Mouse (Mus musculus) thymus, adult 2 months (tissue): ENCODE data around the gene Slc28a3. TPM values are rescaled to one million over a fixed set of nuclear protein-coding genes. Genes with fewer than 3 reads are reported as not detected.
A peak's percentile ranks its signal among the peaks of the same experiment; 100 is the strongest.

ENCODE experiments used
- DNase-seq: peaks from one replicate; pipeline ENCODE4 v3.0.0; 2021
- H3K27ac ChIP-seq: fragments of 200-500 bp; 2 replicates; pipeline ENCODE4 v1.5.1; 2012; ENCODE audit warnings: low read length, control low read depth; ENCODE audit not compliant: control insufficient read depth, insufficient read depth
- H3K27me3 ChIP-seq: fragments of 200-500 bp; 2 replicates; pipeline ENCODE4 v1.6.1; 2012; ENCODE audit warnings: mild to moderate bottlenecking, low read length, moderate library complexity, mixed read lengths; ENCODE audit not compliant: control insufficient read depth, insufficient read depth
- H3K36me3 ChIP-seq: fragments of 200-500 bp; 2 replicates; pipeline ENCODE4 v1.6.1; 2012; ENCODE audit warnings: mild to moderate bottlenecking, low read length, moderate library complexity; ENCODE audit not compliant: control insufficient read depth, insufficient read depth
- H3K4me1 ChIP-seq: fragments of 200-500 bp; replicated peaks from 2 replicates; pipeline ENCODE4 v1.6.1; 2012; ENCODE audit warnings: low read length; ENCODE audit not compliant: control insufficient read depth, insufficient read depth
- H3K4me3 ChIP-seq: fragments of 200-500 bp; 2 replicates; pipeline ENCODE4 v1.5.1; 2012; ENCODE audit warnings: mild to moderate bottlenecking, low read length, control low read depth, moderate library complexity; ENCODE audit not compliant: control insufficient read depth, insufficient read depth
- CTCF ChIP-seq: fragments of 200-500 bp; IDR thresholded peaks from 2 replicates; pipeline ENCODE4 v1.5.1; 2012; ENCODE audit warnings: mild to moderate bottlenecking, control low read depth, low read length, moderate library complexity, borderline replicate concordance; ENCODE audit not compliant: control insufficient read depth, poor library complexity, insufficient read depth; ENCODE audit errors: extremely low read depth
- POLR2A ChIP-seq: fragments of 200-500 bp; IDR thresholded peaks from 2 replicates; pipeline ENCODE4 v1.6.1; 2012; ENCODE audit warnings: mild to moderate bottlenecking, low read length, control low read depth, moderate library complexity; ENCODE audit not compliant: control insufficient read depth, poor library complexity, insufficient read depth; ENCODE audit errors: extremely low read depth
- WGBS: fragments of 180-500 bp; shearing (Covaris S2); methylation state at CpG from one replicate; pipeline ENCODE4 v1.1.7; 2018; 5-methylcytosine and 5-hydroxymethylcytosine counted together
- polyA plus RNA-seq: library from polyadenylated mRNA; depleted of rRNA; stranded (reverse); fragments of >200 nt; gene quantifications from 2 replicates; pipeline ENCODE4 v1.2.3, GENCODE M21; 2012

Gene Slc28a3
- polyA plus RNA-seq, 1 experiment: 0.07 TPM

DNA sequence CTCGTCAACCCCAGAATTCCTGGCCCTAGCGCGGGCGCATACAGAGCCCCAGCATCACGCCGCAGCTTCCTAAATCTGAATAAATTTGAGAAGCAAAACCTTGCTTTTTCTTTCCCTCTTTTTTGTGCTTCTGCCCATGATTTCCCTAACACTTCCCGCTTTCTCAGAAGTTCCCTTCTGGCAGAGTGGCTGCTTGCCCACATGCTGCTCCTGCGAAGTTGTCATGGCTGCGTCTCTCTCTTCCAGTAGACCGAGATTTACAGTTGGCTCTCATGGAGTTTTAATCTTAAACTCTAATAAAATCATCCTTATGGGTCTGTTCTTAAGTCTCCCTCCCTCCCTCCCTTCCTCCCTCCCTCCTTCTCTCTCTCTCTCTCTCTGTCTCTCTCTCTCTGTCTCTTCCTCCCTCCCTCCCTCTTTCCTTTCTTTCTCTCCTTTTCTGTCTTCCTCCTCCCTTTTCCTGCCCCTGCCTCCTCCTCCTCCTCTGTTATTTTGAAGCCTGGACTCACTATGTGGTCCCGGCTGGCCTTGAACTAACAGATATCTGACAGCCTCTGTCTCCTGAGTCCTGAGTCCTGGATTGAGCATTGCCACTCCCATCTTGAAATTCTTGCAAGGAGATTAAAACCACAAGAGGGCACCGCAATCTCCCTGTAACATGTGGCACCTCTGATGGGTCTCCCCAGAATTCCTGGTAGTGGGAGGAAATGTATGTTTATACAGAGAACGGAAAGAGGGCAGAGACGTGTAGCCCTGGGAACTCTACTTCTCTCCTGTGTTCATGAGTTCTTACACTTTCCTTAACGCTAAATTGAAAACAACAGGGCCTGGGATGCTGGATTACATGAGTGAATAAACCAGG lies 21.8 kb downstream of the Slc28a3 start:
- Histone ChIP-seq H3K4me3 (no peak overlapping the region), H3K27me3 (no peaks in the 10 kb centered on the region), H3K4me1 (no peaks in the 10 kb centered on the region), H3K27ac (no peak overlapping the region), H3K36me3 (no peaks in the 10 kb centered on the region)
- DNase-seq: no peak
- 73% methylated on average over 15 of the region's 15 CpGs for WGBS
- TF ChIP-seq POLR2A: no peak
- no peak for TF ChIP-seq CTCF

- 83% methylated on average over 7 of the region's 7 CpGs for WGBS
- no peak for DNase-seq
- no peaks in the 10 kb centered on the region for H3K4me1 ChIP-seq
- H3K4me3 ChIP-seq: no peak overlapping the region
- TF ChIP-seq POLR2A: no peak
- TF ChIP-seq CTCF: no peak
- H3K36me3 ChIP-seq: no peaks in the 10 kb centered on the region
- H3K27ac ChIP-seq: no peak overlapping the region
- no peaks in the 10 kb centered on the region for H3K27me3 ChIP-seq
These were observed 22.7 kb downstream of the Slc28a3 start for GRCm38 (mm10) chr13:58587962-58588361.

- no peak for TF ChIP-seq POLR2A
- no peak for TF ChIP-seq CTCF
- 93% methylated on average over 9 of the region's 9 CpGs for WGBS
- no peak for DNase-seq
These were observed 44.5 kb downstream of the Slc28a3 start for GRCm38 (mm10) chr13:58566181-58566580.

DNA sequence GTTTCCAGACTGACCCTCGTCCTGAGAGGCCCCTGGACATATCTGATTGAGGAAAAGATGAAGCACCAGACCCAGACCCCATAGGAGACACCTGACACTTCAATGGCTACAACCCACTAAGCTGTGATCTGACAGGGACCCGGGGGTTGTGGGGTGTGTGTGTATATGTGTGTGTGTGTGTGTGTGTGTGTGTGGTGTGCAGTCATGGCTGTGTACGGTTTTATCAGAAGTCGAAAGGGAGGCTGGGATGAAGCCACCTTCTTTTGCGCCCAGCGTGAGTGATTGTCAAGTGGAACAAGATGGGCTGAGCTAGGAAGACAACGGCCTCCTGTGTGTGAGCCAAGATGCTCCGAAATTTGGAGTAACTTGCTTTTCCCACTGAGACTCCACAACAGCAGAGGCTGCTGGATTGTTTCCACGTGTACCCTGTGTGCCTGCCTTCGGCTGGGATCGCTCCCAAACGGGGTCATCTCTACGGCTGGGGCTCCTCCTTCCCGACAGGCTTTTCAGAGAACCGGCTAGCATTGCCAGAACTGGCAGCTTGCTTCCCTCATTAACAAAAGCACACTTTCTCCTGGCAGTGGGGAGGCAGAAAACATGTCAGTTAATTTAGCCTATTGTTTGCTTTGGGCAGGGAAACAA lies 50.1 kb downstream of the Slc28a3 start:
- Histone ChIP-seq H3K27me3 (no peaks in the 10 kb centered on the region), H3K4me3 (no peak overlapping the region), H3K36me3 (no peaks in the 10 kb centered on the region), H3K27ac (no peak overlapping the region), H3K4me1 (no peaks in the 10 kb centered on the region)
- TF ChIP-seq CTCF (no peak), POLR2A (no peak)
- 85% methylated on average over 15 of the region's 15 CpGs for WGBS
- DNase-seq: no peak

More at GRCm38 (mm10) chr13:58566181-58566580, 44.5 kb downstream of the Slc28a3 start:
- Histone ChIP-seq H3K4me3 (no peak overlapping the region), H3K36me3 (no peaks in the 10 kb centered on the region), H3K27ac (no peak overlapping the region), H3K27me3 (no peaks in the 10 kb centered on the region), H3K4me1 (no peaks in the 10 kb centered on the region)

GRCm38 (mm10) chr13:58558216-58558615 lies 52.5 kb downstream of the Slc28a3 start:
- Histone ChIP-seq H3K27ac (no peak overlapping the region), H3K4me3 (no peak overlapping the region), H3K4me1 (no peaks in the 10 kb centered on the region), H3K27me3 (no peaks in the 10 kb centered on the region), H3K36me3 (no peaks in the 10 kb centered on the region)
- no peak for DNase-seq
- 83% methylated on average over 12 of the region's 12 CpGs for WGBS
- TF ChIP-seq CTCF (no peak), POLR2A (no peak)

- no peak for TF ChIP-seq CTCF
- no peak for TF ChIP-seq POLR2A
- no peaks in the 10 kb centered on the region for H3K27me3 ChIP-seq
- no peaks in the 10 kb centered on the region for H3K4me1 ChIP-seq
- H3K36me3 ChIP-seq: no peaks in the 10 kb centered on the region
- DNase-seq: peak; percentile 5
- no peak overlapping the region for H3K27ac ChIP-seq
- no peak overlapping the region for H3K4me3 ChIP-seq
- WGBS: 81% methylated on average over 1 of the region's 1 CpGs
These were observed 54.7 kb downstream of the Slc28a3 start for GRCm38 (mm10) chr13:58556018-58556417.

- H3K36me3 ChIP-seq: no peaks in the 10 kb centered on the region
- H3K4me1 ChIP-seq: no peaks in the 10 kb centered on the region
- H3K27ac ChIP-seq: no peak overlapping the region
- WGBS: 76% methylated on average over 5 of the region's 5 CpGs
- no peak for DNase-seq
- no peak for TF ChIP-seq CTCF
- TF ChIP-seq POLR2A: no peak
- no peak overlapping the region for H3K4me3 ChIP-seq
- no peaks in the 10 kb centered on the region for H3K27me3 ChIP-seq
These were observed 55.1 kb downstream of the Slc28a3 start for GRCm38 (mm10) chr13:58555561-58555960.
